Mouse (Mus musculus) spleen, adult 2 months (tissue): ENCODE measurements at regions not wholly inside any gene's neighbourhood (a gene's known extent, or its start where the extent isn't known, plus 50 kb on each side); places are given as distances from the start of the nearest gene placed in this dataset.

Experiments
- CTCF ChIP-seq: fragments of 200-500 bp; IDR thresholded peaks from 2 replicates; pipeline ENCODE4 v1.5.1; 2011; ENCODE audit warnings: mild to moderate bottlenecking, inconsistent platforms; ENCODE audit not compliant: insufficient read depth, insufficient read length, insufficient replicate concordance; ENCODE audit errors: extremely low read depth
- POLR2A ChIP-seq: fragments of 200-500 bp; IDR thresholded peaks from 2 replicates; pipeline ENCODE4 v1.6.1; 2011; ENCODE audit warnings: low read depth, low read length, inconsistent platforms

GRCm38 (mm10) chr6:148710406-148710805, 120.9 kb downstream of the Ipo8 start:
- TF ChIP-seq POLR2A (no peak), CTCF (no peak)
